Mouse (Mus musculus) ovary, postnatal 10 days (tissue): ENCODE data around the gene Olfr1223.
"Not testable (repeated sequence)": the region's sequence is repeated elsewhere in the genome, so short reads cannot be mapped to it uniquely, and the experiment has no call there.

Experiments
- DNase-seq: peaks from one replicate; pipeline ENCODE4 v3.0.0; 2022; ENCODE audit warnings: low spot score

Gene Olfr1223

GRCm38 (mm10) chr2:89151460-89151859, at the start of gene Olfr1223:
Gene Olfr1223, minus strand, starts transcription at chr2:89151560.
- no peak for DNase-seq

DNA sequence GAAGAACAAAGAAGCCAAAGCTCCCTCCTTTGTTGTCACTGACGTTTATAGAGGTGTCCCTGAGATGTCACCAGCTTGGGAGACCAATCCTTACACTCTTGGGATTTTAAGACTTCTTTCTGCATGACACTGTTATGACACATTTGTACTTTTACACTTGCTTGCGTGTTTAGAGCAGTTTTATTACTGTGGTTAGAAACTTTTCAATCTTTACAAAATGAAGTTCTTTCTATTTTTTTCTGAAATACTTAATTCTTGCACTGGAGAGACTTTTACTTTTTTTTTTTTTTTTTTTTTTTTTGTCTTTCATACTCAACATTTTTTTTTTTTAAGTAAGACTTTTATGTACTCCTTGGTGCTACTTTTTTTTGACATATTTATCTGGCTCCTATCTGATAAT, 48.6 kb upstream of the Olfr1223 start, which contains the start of gene Olfr1226:
Gene Olfr1226 (minus strand): TSS at position 101 of the 400 bp plus-strand sequence.
- no peak for DNase-seq

GRCm38 (mm10) chr2:89196325-89196982, 45.1 kb upstream of the Olfr1223 start:
- no peak for DNase-seq

DNA sequence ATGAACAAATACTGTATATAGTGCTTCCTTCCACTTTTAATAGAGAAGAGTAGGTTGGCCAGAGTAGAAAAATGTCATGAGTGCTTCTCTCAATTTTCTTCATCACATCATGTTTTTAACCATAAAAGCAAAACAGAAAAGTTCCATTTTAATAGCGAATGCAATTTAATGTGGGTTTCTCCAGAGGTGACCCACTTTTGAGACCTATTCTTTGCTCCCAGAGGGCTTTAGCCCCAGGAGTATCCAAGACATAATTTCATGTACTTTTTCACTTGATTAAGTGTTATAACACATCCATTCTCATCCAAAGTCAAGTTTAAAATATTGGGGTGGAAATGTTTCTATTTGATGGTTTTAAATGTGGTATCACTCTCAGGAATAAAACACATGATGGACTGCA, 23.2 kb upstream of the Olfr1223 start, which contains the start of gene Olfr1225:
Gene Olfr1225 (minus strand): TSS at position 101 of the 400 bp plus-strand sequence.
- DNase-seq = no peak

GRCm38 (mm10) chr2:89164711-89165110, 13.4 kb upstream of the Olfr1223 start:
- DNase-seq = not testable (repeated sequence)

DNA sequence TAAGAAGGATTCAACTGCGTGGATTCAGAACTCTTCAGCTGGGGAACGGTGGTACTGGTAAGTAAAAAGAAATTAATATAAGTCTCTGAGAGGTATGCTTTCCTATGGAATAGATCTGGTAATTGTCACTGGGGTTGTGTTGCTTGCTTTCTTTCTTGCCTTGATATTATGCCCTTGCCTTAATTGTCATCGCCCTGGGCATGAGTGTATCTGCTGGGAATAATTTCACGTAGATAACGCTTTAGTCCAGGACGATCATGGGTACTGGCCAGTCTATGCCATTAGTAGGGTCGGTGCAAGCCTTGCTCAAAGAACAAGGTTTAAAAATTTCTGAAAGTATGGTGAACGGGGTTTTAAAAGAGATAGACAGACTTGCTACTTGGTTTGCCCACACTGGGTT, 12.6 kb upstream of the Olfr1223 start, which contains the start of gene Olfr1224-ps1:
Gene Olfr1224-ps1 (minus strand): TSS at position 101 of the 400 bp plus-strand sequence.
- not testable (repeated sequence) for DNase-seq

- no peak for DNase-seq
Observed at GRCm38 (mm10) chr2:89132954-89133353, 18.4 kb downstream of the Olfr1223 start, which contains the start of gene Olfr1222. Gene Olfr1222, minus strand, starts transcription at chr2:89133054.

GRCm38 (mm10) chr2:89117183-89117582, 34.2 kb downstream of the Olfr1223 start, which contains the start of gene Olfr1221:
Gene Olfr1221, minus strand, starts transcription at chr2:89117283.
- DNase-seq = no peak

GRCm38 (mm10) chr2:89106735-89107134, 44.6 kb downstream of the Olfr1223 start, which contains the start of gene Olfr1220:
Gene Olfr1220, minus strand, starts transcription at chr2:89106835.
- no peak for DNase-seq

DNA sequence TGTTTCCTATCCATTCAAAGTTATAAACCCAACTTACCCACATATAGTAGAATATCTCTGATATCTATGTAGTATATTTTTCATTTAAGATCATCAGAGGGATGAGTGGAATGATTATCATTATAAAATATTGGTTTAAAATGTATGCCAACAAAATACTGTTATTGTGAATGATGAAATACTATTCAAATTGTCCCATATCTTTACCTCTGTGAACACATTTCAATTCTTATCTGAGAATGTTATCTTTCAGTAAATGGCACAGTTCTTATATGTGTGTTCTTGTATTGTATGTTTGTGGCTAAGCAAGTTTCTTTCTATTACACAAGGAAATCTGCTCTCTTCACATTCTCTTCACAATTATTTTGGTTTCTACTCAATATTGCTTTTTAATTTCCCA, 45.7 kb downstream of the Olfr1223 start:
- no peak for DNase-seq

GRCm38 (mm10) chr2:89093848-89094247, 57.5 kb downstream of the Olfr1223 start:
- no peak for DNase-seq
